Mouse (Mus musculus) heart, embryonic 14.5 days (tissue): Measurements from ENCODE around the gene Gsta2. TPM values are rescaled to one million over a fixed set of nuclear protein-coding genes. Genes with fewer than 3 reads are reported as not detected.
"Not testable (repeated sequence)": the region's sequence is repeated elsewhere in the genome, so short reads cannot be mapped to it uniquely, and the experiment has no call there.

Experiments used
- ATAC-seq: fragments of 200-750 bp; cut with Nextera tagmentation; 2 replicates; pipeline ENCODE4 v1.8.0; 2017; ENCODE audit warnings: low read depth, moderate TSS enrichment; ENCODE audit not compliant: insufficient number of reproducible peaks, insufficient read depth, low FRiP score
- H3K27ac ChIP-seq, 2 experiments: fragments of 200-500 bp in 1 of 2; fragments of 300-500 bp in 1 of 2; sonication (generic) in 1 of 2; replicated peaks in 1 of 2; 2 replicates each; pipeline ENCODE4 v1.5.1; 2012 to 2014; ENCODE audit warnings: low read depth in 2 of 2, low read length in 2 of 2, control low read depth in 1 of 2, mild to moderate bottlenecking in 1 of 2, mixed read lengths in 1 of 2; ENCODE audit not compliant: control insufficient read depth in 1 of 2, insufficient read depth in 1 of 2
- H3K27me3 ChIP-seq: fragments of 300-500 bp; sonication (generic); 2 replicates; pipeline ENCODE4 v1.6.1; 2014; ENCODE audit warnings: mild to moderate bottlenecking, low read length, control low read depth; ENCODE audit not compliant: control insufficient read depth, insufficient read depth
- H3K36me3 ChIP-seq: fragments of 300-500 bp; sonication (generic); 2 replicates; pipeline ENCODE4 v1.6.1; 2014; ENCODE audit warnings: mild to moderate bottlenecking, control low read depth, low read length, mixed read lengths; ENCODE audit not compliant: control insufficient read depth, insufficient read depth
- H3K4me1 ChIP-seq, 2 experiments: fragments of 200-500 bp in 1 of 2; fragments of 300-500 bp in 1 of 2; sonication (generic) in 1 of 2; 2 replicates each; pipeline ENCODE4 v1.6.1; 2012 to 2014; ENCODE audit warnings: low read length in 2 of 2, control low read depth in 1 of 2, mixed read lengths in 1 of 2; ENCODE audit not compliant: control insufficient read depth in 2 of 2, insufficient read depth in 2 of 2
- H3K4me2 ChIP-seq: fragments of 300-500 bp; sonication (generic); 2 replicates; pipeline ENCODE4 v1.6.1; 2014; ENCODE audit warnings: mild to moderate bottlenecking, low read length
- H3K4me3 ChIP-seq, 2 experiments: fragments of 200-500 bp in 1 of 2; fragments of 300-500 bp in 1 of 2; sonication (generic) in 1 of 2; 2 replicates each; pipeline ENCODE4 v1.5.1; 2012 to 2014; ENCODE audit warnings: low read length in 2 of 2, mild to moderate bottlenecking in 2 of 2, control low read depth in 1 of 2, low read depth in 1 of 2, moderate library complexity in 1 of 2; ENCODE audit not compliant: control insufficient read depth in 1 of 2, insufficient read depth in 1 of 2
- H3K9ac ChIP-seq: fragments of 300-500 bp; sonication (generic); 2 replicates; pipeline ENCODE4 v1.6.1; 2014; ENCODE audit warnings: mild to moderate bottlenecking, low read length
- H3K9me3 ChIP-seq: fragments of 300-500 bp; sonication (generic); 2 replicates; pipeline ENCODE4 v1.6.1; 2016; ENCODE audit warnings: low read length, control low read depth; ENCODE audit not compliant: control insufficient read depth
- WGBS: fragments of 180-500 bp; shearing (Covaris S2); extraction: QIAGEN DNeasy Blood & Tissue Kit; methylation state at CpG from one replicate; pipeline ENCODE4 v1.1.7; 2014; 5-methylcytosine and 5-hydroxymethylcytosine counted together
- polyA plus RNA-seq: library from polyadenylated mRNA; unstranded; fragments of >200 nt; fragmentation: Nextera tagmentation; extraction: Ambion mirVana; gene quantifications from 2 replicates; pipeline ENCODE4 v1.2.1, GENCODE M21; 2014

Gene Gsta2
- polyA plus RNA-seq, 1 experiment from 2014 or later = not detected

- not testable (repeated sequence) for ATAC-seq, H3K9ac ChIP-seq, H3K27ac ChIP-seq, H3K9me3 ChIP-seq, H3K4me3 ChIP-seq, H3K36me3 ChIP-seq, H3K27me3 ChIP-seq, H3K4me2 ChIP-seq, H3K4me1 ChIP-seq
- 71% methylated on average over 4 of the region's 4 CpGs for WGBS
These were observed 73.4 kb downstream of the Gsta2 start for GRCm38 (mm10) chr9:78282002-78282711.

Other genes with a start within 250 kb of the Gsta2 start
- gene Fbxo9, start 246.7 kb downstream of the Gsta2 start, polyA plus RNA-seq = 49.8 and 51.3 TPM in 2 replicates
- 16.0 and 16.6 TPM in 2 replicates for gene Ick, start 246.6 kb downstream of the Gsta2 start, polyA plus RNA-seq
- 75.8 and 80.3 TPM in 2 replicates for gene Gsta4, start 173.0 kb downstream of the Gsta2 start, polyA plus RNA-seq
- not detected in 2 replicates for gene Gsta1, start 125.1 kb downstream of the Gsta2 start, polyA plus RNA-seq
- gene Gm3776, start 98.7 kb downstream of the Gsta2 start, polyA plus RNA-seq = not detected in 2 replicates
- not detected in 2 replicates for gene Gm10639, start 65.9 kb downstream of the Gsta2 start, polyA plus RNA-seq
- not detected in 2 replicates for gene Omt2a, start 41.0 kb downstream of the Gsta2 start, polyA plus RNA-seq
- not detected in 2 replicates for gene Omt2b, start 28.2 kb downstream of the Gsta2 start, polyA plus RNA-seq
- not detected in 2 replicates for gene Dppa5a, start 12.4 kb upstream of the Gsta2 start, polyA plus RNA-seq
- gene Ooep, start 22.9 kb upstream of the Gsta2 start, polyA plus RNA-seq = 0.51 and 0.66 TPM in 2 replicates
- 0.08 and 0.30 TPM in 2 replicates for gene Ddx43, start 40.0 kb upstream of the Gsta2 start, polyA plus RNA-seq
- gene Cgas, start 87.4 kb upstream of the Gsta2 start, polyA plus RNA-seq = 0.77 and 0.88 TPM in 2 replicates
- gene Mto1, start 92.4 kb upstream of the Gsta2 start, polyA plus RNA-seq = 30.6 and 33.6 TPM in 2 replicates
- 0.78 and 0.88 TPM in 2 replicates for gene Gm17324, start 93.0 kb upstream of the Gsta2 start, polyA plus RNA-seq
- gene Eef1a1, start 133.4 kb upstream of the Gsta2 start, polyA plus RNA-seq = 3,749 and 4,011 TPM in 2 replicates
- 8.7 and 10.3 TPM in 2 replicates for gene Slc17a5, start 232.3 kb upstream of the Gsta2 start, polyA plus RNA-seq